Mouse (Mus musculus) thymus, postnatal 36 days (tissue): ENCODE results near the gene Gpr146.

ENCODE experiments used
- DNase-seq, 2 experiments: peaks; one replicate each; pipeline ENCODE4 v3.0.0; 2022; ENCODE audit warnings: mixed read lengths in 2 of 2

The Gpr146 gene

DNA sequence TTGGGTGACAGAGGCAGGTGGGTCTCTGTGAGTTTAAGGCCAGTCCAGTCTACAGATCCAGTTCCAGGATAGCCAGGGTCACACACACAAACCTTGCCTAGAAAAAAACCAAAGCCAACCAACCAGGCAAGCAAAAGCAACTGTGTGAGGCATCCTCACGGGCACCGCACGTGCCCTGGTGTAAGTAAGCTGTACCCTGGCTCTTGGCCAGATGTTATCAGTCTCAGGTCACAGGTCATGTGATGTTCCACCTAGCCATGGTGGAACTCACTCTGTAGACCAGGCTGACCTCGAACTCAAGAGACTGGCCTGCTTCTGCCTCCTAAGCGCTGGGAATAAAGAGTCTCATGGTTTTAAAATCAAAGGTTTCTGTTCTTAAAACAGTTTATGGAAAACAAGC is 18.3 kb upstream of the Gpr146 start:
- no peak for DNase-seq

- DNase-seq, result no peak
Measured at GRCm38 (mm10) chr5:139363858-139364257, 13.6 kb upstream of the Gpr146 start.

DNA sequence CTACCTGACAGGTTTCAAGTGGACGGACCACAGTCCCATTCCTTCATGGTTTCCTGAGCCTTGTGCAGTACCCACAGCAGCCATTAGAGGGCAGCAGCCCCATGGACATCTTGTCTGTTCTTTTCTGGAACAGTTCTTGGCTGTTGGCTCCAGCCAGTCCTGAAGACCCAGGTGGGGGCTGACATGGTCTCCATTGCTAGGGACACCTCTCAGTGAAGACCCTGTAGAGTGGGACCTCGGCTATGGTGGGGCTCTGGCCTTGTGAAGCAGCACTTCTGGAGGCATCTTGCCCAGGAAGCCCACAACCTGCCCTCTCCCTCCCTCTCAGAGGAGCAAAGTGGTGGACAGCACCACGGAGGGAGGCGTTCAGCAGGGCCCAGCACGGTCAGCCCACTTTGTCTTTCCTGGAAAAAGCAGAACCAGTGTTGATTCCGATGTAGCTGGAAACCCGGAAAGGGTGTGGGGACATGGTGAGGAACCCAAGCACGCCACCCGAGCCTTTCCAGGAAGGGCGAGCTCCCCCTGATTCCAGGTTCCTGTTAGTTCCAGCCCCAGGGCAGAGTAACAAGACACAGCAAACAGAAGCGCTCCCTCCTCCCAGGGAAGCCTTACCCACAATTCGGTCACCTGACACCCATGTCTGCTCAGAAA is 13.1 kb upstream of the Gpr146 start:
- peak; percentile 79 to 87 for DNase-seq

DNA sequence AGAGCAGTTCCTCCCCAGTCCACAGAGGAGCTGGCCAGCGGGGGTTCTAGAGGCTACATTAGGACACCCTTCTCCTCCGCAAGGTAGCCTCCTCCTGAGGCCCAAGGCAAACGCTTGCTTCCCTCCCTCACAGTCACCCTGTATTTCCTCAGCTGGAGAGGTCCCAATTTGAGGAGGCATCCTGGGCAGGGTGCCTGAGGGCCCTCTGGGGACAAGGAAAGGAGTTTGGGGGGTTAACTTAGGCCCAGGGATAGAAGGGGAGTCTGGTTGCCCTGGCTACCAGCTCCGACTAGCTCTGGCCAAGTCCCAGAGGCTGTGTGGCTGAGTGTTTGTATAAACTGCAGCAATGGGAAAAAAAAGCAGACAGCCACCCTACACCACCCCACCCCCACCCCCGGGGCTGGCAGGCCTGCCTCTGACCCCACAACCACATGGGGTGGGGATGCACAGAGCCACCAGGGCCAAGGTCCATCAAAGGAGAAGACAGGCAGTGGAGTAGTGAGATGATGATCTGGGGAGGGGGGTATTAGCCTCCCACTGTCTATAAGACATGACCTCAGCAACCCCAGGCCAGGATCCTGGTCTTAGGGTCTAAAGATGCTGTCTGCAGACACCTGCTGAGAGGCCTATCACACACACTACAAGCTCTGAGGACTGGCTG is 12.5 kb upstream of the Gpr146 start:
- no peak for DNase-seq

GRCm38 (mm10) chr5:139365827-139366226 is 11.7 kb upstream of the Gpr146 start:
- DNase-seq, result no peak

- DNase-seq, result no peak
Measured at GRCm38 (mm10) chr5:139366484-139366883, 11.0 kb upstream of the Gpr146 start.

GRCm38 (mm10) chr5:139367884-139368458 is 9.5 kb upstream of the Gpr146 start:
- peak in 1 of 2 experiments; percentile 32 for DNase-seq

DNA sequence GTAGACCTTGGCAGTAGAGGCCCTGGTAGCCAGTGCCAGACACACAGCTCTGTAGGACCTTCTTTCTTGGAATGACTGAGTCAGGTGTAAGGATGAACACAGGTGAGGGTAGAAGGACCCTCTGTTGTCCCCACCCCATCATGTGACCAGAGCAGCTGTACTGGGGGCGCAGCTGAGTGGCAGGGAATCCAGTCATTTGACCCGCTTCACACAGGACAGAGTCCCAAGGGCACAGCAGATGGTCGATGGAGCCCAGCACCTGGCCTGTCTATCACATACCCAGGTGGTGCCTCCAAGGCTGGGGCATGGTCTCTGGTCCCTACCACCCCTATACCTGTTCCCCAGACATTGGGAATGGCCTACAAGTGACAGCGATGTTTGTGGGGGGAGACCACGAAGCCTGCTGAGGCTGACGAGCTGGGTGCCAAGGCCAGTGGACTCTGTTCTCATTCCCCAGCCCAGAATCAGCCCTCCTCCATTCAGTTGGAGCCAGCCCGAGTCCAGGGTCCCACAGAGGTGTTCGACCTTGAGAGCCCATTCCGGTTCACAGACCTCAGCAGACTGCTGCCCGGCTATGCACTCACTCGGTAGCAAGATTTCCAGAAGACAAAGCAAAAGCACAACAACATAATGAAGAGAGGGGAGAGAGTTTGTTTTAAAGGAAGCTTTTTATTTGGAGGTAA is 8.7 kb upstream of the Gpr146 start:
- DNase-seq, result no peak

- DNase-seq, result no peak
Measured at GRCm38 (mm10) chr5:139370336-139370735, 7.2 kb upstream of the Gpr146 start.

DNA sequence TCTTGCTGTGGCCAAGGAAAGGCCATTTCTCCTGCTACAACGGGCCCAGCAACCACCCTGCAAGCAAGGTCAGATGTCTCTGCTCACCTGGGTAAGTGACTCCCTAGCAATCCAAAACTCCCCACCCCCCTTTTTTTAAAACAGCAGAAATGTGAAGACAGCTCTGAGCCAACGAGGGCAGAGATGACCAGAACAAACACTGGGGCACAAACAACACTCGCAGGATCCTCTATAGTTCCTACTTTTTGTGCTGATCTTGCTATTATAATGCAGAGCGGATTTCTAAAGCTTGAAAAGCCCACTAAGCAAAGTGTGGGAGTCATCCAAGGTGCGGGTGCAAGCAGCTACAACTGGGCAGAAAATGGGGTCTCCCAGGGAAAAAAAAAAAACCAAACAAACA is 6.4 kb upstream of the Gpr146 start:
- no peak for DNase-seq

DNA sequence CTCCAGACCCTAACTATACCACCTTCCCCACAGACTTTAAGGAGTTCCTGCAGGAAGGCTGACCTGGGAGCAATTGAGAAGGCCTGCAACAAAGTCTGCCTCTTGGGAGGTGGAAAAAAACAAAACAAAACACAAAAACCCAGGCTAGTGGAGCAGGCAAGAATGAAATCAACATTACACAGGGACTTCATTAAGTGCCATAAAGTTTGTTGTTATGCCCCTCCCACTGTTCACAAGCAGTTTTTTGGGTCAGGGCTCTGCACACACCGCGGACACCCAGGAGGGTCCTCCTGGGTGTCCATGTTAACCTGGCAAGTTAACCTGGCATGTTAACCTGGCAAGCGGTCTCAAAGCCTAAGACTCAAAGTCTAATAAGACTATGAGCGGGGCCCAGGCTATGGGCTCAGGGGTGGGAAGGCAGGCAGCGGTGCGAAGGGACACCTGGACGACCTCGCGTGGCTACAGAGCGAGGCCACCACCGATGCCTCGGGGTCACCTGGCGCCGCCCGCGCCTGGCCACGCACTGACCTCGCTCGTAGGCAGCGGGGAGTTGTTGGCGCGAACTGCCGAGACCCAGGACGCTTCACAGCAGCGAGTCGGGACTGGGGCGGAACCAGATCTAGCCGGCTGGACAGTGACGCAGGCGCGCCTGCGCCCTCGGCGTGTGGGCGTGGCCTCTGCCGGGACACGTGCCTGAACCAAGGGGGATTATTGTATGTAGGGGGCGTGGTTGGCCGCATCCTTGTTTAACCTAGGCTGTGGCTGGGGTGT is 5.7 kb upstream of the Gpr146 start:
- DNase-seq, result peak; percentile 82 to 87

GRCm38 (mm10) chr5:139373126-139373525 is 4.4 kb upstream of the Gpr146 start:
- no peak for DNase-seq

GRCm38 (mm10) chr5:139373889-139374444 is 3.5 kb upstream of the Gpr146 start:
- no peak for DNase-seq

GRCm38 (mm10) chr5:139374841-139375240 is 2.7 kb upstream of the Gpr146 start:
- no peak for DNase-seq

GRCm38 (mm10) chr5:139378271-139378556 is 717 bp downstream of the Gpr146 start:
- DNase-seq, result no peak

DNA sequence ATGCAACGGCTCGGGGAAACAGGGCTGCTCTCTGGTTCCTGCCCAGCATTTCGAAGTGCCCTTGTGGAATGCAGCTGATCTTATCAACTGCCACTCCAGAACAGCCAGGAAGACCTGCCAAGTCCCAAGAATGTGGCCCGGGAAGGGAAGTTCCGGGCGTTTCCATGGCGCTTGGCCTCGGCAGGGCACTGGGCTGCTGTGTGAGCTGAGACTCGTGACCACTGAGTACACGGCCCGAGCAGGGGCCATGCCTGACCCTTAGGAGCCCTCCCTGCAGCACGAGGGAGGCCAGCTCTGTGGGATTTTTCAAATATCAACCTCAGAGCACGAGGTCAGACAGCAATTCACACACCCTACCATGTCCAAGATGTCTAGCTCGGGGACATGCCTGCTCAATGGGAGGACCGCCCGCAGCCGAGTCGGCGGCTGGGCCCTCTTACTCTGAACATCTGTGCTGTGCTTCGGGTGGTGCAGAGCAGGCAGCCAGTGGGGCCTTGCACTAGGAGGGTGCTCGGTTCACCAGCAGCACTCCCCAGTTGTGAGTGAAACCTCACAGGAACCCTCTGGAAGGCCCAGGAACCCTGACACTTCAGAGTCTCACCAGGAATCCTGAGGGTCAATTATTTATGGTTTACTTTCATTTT is 1.6 kb downstream of the Gpr146 start:
- DNase-seq, result peak; percentile 45 to 66

- DNase-seq, result no peak
Measured at GRCm38 (mm10) chr5:139379771-139380384, 2.4 kb downstream of the Gpr146 start.

DNA sequence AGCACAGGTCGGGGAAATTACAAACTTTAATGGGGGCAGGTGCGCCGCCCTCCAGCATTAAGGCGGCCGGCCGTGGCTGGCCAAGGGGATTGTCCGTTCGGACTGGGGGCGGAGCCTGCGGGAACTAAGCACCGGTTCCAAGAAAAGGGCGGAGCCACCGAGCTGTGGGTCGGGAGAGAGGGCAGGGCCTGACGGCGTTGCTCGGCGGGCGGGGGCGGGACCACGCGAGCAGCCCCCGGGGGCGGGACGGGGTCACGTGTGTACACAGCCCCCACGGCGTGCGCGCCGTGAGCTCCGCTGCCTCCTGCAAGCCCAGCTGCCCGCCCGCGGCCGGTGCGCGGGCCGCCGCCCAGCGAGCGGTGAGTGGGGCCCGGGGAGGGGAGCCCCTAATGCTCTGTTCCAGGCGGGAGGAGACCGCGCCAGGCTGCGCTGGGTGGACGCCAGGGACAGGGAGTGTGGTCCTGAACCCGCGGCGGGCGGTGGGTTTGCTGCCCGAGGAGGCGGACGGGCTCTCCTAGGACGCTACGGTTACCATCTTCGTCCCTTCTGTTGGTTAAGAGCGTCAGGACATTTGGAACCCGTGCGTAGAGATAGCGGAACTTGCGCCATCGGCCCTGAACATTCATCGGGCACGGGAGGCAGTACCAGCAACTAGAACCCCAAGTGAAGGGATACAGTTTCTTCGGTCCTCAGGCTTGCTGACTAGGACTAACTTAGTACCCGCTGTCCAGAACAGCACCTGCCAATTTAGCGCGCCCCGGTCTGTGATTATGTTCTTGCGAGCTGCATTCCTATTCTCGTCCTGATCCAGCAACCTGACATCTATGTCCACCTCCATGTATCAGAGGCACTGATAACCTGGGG is 3.1 kb downstream of the Gpr146 start:
- peak; percentile 79 to 86 for DNase-seq

GRCm38 (mm10) chr5:139381586-139382513 is 4.4 kb downstream of the Gpr146 start:
- DNase-seq, result peak; percentile 72 to 82

DNA sequence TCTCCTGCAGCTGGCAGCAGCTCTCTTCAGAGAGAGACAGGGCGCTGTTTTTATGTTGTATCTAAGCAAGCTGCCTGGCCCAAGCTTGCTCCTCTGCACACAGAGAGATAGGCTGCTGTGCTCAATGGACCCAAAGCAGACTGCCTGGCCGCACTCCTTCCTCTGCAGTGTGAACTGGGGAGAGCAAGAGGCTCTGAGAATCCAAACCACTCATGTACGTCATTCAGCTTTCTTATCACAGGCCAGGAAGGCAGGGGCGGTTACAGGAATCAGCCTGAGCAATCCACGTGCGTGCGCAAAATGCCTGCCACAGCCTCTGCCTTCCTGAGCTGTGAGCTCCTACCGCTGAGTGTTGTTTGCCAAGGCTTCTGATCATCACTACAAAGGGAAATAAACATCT is 5.3 kb downstream of the Gpr146 start:
- DNase-seq, result peak; percentile 60 to 76
